Mouse (Mus musculus): ENCODE measurements around the gene Mical3. TPM values are rescaled to one million over a fixed set of nuclear protein-coding genes. Genes with fewer than 3 reads are reported as not detected.

The Mical3 gene
- polyA plus RNA-seq, 1 experiment from 2014 or later = 32.9 TPM

DNA sequence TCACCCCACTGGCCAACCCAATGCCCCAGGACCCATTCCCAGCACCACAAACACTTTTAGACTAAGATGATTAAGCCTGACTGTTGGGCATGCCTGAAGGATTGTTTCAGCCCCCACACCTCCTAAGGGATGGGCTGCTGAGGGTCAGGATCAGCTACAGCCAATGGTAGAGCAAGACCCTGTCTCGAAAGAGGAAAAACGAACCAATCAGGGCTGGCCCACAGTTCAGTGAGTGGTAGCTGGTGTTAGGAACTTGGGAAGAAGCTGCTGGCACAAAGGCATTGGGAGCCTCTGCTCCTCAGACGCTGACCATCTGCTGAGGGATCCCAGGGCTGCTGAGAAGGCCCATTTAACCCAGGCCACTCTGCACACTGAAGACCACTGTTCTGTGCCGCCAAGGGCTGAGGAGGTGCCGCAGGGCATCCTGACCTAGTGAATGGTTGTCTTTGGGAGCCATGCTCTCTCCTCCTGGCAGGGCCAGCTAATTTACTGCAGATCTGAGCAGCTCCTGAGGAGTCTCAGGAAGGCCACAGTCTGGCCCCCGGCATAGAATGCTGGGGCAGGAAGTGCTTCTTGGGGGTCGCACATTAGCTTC lies 36.7 kb upstream of the Mical3 start:
- no peak overlapping the region for H3K9ac ChIP-seq (ENCODE audit: low read depth, low read length)
- H3K4me1 ChIP-seq (ENCODE audit: control insufficient read depth, insufficient read depth, low read depth, low read length) = no peaks in the 10 kb centered on the region
- no peak for ATAC-seq
- WGBS = 79% methylated on average over 7 of the region's 7 CpGs
- H3K27ac ChIP-seq (ENCODE audit: low read depth, low read length) = no peak overlapping the region
- H3K27me3 ChIP-seq (replicated peaks; ENCODE audit: control insufficient read depth, insufficient read depth, low read length) = no peaks in the 10 kb centered on the region
- no peaks in the 10 kb centered on the region for H3K9me3 ChIP-seq (ENCODE audit: control insufficient read depth, low read length)
- no peak overlapping the region for H3K4me2 ChIP-seq (ENCODE audit: low read length)
- H3K4me3 ChIP-seq (ENCODE audit: low read length) = no peak overlapping the region
- no peaks in the 10 kb centered on the region for H3K36me3 ChIP-seq (ENCODE audit: control insufficient read depth, insufficient read depth, low read length)

DNA sequence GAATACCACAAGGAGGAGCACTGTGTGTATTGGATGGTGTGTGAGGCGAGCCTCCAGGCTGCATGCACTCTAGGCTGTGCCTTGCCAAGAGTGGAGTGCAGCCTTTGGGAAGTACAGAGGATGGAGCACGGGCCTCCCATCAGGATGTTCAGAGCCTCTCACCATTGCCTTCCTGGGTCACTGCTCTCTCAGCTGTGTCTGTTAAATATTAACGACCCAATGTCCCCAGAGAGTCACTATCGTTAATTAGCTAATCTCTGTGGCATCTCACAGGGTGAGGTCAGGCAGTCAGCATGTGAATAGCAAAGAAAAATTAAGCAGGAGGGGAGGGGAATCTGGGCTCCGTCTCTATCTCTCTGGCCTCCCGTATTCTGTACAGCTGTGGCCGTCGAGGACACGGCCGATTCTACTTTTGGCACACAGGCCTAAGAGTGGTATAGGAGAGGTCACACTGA lies 35.3 kb upstream of the Mical3 start:
- 16% methylated on average over 10 of the region's 10 CpGs for WGBS
- ATAC-seq = no peak; the same call in 1 of the 2 replicates
- Histone ChIP-seq H3K27me3 (replicated peaks; ENCODE audit: control insufficient read depth, insufficient read depth, low read length) (no peaks in the 10 kb centered on the region), H3K36me3 (ENCODE audit: control insufficient read depth, insufficient read depth, low read length) (no peaks in the 10 kb centered on the region), H3K4me1 (ENCODE audit: control insufficient read depth, insufficient read depth, low read depth, low read length) (no peaks in the 10 kb centered on the region), H3K9me3 (ENCODE audit: control insufficient read depth, low read length) (no peaks in the 10 kb centered on the region), H3K9ac (ENCODE audit: low read depth, low read length) (no peak overlapping the region), H3K27ac (ENCODE audit: low read depth, low read length) (no peak overlapping the region), H3K4me2 (ENCODE audit: low read length) (no peak overlapping the region), H3K4me3 (ENCODE audit: low read length) (no peak overlapping the region)

DNA sequence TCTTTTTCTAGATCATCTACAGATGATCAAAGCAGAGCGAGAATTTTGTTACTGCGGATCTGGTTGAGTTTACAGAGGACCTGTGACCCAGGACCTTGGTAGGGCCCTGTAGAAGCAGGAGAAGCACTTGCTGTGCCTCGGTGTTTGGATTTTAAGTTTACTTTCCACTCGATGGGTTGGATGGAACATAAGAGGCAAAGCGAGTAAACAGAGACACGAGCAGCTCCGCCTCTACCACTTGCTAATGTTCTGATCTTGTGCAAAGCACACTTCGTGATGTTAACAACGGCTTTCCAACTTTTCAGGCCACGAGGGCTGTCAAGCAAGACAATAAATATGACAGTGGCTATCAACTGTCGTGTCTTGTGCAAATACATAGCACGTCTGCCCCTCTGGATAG lies 31.8 kb upstream of the Mical3 start:
- no peak for ATAC-seq
- no peaks in the 10 kb centered on the region for H3K36me3 ChIP-seq (ENCODE audit: control insufficient read depth, insufficient read depth, low read length)
- no peaks in the 10 kb centered on the region for H3K4me1 ChIP-seq (ENCODE audit: control insufficient read depth, insufficient read depth, low read depth, low read length)
- H3K4me2 ChIP-seq (ENCODE audit: low read length) = no peak overlapping the region
- H3K4me3 ChIP-seq (ENCODE audit: low read length) = no peak overlapping the region
- H3K27ac ChIP-seq (ENCODE audit: low read depth, low read length) = no peak overlapping the region
- no peak overlapping the region for H3K9ac ChIP-seq (ENCODE audit: low read depth, low read length)
- WGBS = 92% methylated on average over 12 of the region's 12 CpGs
- no peaks in the 10 kb centered on the region for H3K9me3 ChIP-seq (ENCODE audit: control insufficient read depth, low read length)
- H3K27me3 ChIP-seq (replicated peaks; ENCODE audit: control insufficient read depth, insufficient read depth, low read length) = no peaks in the 10 kb centered on the region

- no peak for ATAC-seq
- no peak overlapping the region for H3K9ac ChIP-seq (ENCODE audit: low read depth, low read length)
- H3K27ac ChIP-seq (ENCODE audit: low read depth, low read length) = no peak overlapping the region
- H3K4me2 ChIP-seq (ENCODE audit: low read length) = no peak overlapping the region
- no peaks in the 10 kb centered on the region for H3K27me3 ChIP-seq (replicated peaks; ENCODE audit: control insufficient read depth, insufficient read depth, low read length)
- no peaks in the 10 kb centered on the region for H3K4me1 ChIP-seq (ENCODE audit: control insufficient read depth, insufficient read depth, low read depth, low read length)
- no peak overlapping the region for H3K4me3 ChIP-seq (ENCODE audit: low read length)
- WGBS = 82% methylated on average over 6 of the region's 6 CpGs
- H3K9me3 ChIP-seq (ENCODE audit: control insufficient read depth, low read length) = no peaks in the 10 kb centered on the region
- H3K36me3 ChIP-seq (ENCODE audit: control insufficient read depth, insufficient read depth, low read length) = no peaks in the 10 kb centered on the region
These were observed 29.3 kb upstream of the Mical3 start for GRCm38 (mm10) chr6:121160126-121160525.

DNA sequence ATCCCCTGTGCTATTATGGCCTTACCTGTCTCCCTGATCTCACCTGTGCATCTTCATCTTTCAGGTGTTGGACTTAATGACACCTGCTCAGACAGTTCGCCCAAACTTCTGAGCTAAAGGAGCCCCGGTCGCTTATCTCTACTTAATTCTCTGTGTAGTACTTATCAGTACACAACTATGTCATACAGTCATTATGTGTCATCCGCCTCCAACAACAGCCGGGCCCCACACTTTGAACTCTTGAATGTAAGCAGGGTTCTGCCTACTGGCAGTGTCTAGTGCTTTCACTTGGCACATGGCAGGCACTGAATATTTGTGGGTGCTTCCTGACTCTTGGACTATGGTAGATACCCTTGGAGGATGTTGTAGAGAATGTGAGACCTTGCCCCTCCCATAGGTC lies 28.8 kb upstream of the Mical3 start:
- Histone ChIP-seq H3K27me3 (replicated peaks; ENCODE audit: control insufficient read depth, insufficient read depth, low read length) (no peaks in the 10 kb centered on the region), H3K4me1 (ENCODE audit: control insufficient read depth, insufficient read depth, low read depth, low read length) (no peaks in the 10 kb centered on the region), H3K4me3 (ENCODE audit: low read length) (no peak overlapping the region), H3K27ac (ENCODE audit: low read depth, low read length) (no peak overlapping the region), H3K9ac (ENCODE audit: low read depth, low read length) (no peak overlapping the region), H3K4me2 (ENCODE audit: low read length) (no peak overlapping the region), H3K9me3 (ENCODE audit: control insufficient read depth, low read length) (no peaks in the 10 kb centered on the region), H3K36me3 (ENCODE audit: control insufficient read depth, insufficient read depth, low read length) (no peaks in the 10 kb centered on the region)
- WGBS = 92% methylated on average over 5 of the region's 5 CpGs
- no peak for ATAC-seq

GRCm38 (mm10) chr6:121156030-121156429 lies 25.2 kb upstream of the Mical3 start:
- no peak overlapping the region for H3K4me2 ChIP-seq (ENCODE audit: low read length)
- 73% methylated on average over 2 of the region's 2 CpGs for WGBS
- no peak overlapping the region for H3K9ac ChIP-seq (ENCODE audit: low read depth, low read length)
- no peaks in the 10 kb centered on the region for H3K4me1 ChIP-seq (ENCODE audit: control insufficient read depth, insufficient read depth, low read depth, low read length)
- no peaks in the 10 kb centered on the region for H3K9me3 ChIP-seq (ENCODE audit: control insufficient read depth, low read length)
- no peak overlapping the region for H3K27ac ChIP-seq (ENCODE audit: low read depth, low read length)
- H3K36me3 ChIP-seq (ENCODE audit: control insufficient read depth, insufficient read depth, low read length) = no peaks in the 10 kb centered on the region
- no peak overlapping the region for H3K4me3 ChIP-seq (ENCODE audit: low read length)
- no peaks in the 10 kb centered on the region for H3K27me3 ChIP-seq (replicated peaks; ENCODE audit: control insufficient read depth, insufficient read depth, low read length)
- no peak for ATAC-seq

DNA sequence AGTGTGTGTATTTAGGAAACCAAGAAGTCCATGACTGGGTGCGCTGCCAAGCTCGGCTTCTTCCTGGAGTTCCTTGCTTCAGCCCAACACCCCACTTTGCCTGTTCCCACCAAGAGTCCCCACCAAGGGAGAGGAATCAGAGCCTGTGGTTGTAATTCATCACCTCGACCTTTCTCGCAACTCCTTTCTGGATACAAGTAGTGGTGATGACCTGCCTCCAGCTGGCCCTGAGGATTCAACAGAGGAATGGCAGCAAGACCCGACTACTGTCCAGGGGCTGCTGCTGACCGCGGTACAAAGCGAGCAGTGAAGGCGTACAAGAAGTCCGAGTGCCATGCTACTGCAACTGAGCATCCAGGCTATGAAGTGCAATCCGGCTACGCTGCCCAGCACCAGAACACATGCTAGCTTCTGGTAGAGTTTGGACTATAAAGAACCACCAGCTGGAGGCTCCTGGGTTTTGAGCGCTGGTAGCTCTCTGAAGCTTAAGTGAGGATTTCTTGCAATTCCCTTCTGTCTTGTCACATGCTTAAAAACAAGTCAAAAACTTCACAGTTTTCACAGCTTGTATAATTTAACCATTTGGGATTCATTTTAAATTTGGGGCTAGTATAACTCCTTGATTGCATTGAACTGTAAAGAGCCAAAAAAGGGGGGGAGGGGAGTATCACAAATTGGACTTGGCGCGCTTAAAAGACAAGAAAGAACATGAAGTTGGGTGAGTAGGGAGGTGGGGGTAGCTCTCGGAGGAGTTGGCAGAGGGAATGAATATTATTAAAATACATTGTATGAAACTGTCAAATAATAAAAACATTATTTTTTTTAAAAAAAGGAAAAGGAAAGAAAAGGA lies 23.9 kb upstream of the Mical3 start:
- Histone ChIP-seq H3K27ac (ENCODE audit: low read depth, low read length) (no peak overlapping the region), H3K9me3 (ENCODE audit: control insufficient read depth, low read length) (no peaks in the 10 kb centered on the region), H3K27me3 (replicated peaks; ENCODE audit: control insufficient read depth, insufficient read depth, low read length) (no peaks in the 10 kb centered on the region), H3K4me2 (ENCODE audit: low read length) (no peak overlapping the region), H3K4me1 (ENCODE audit: control insufficient read depth, insufficient read depth, low read depth, low read length) (no peaks in the 10 kb centered on the region), H3K9ac (ENCODE audit: low read depth, low read length) (no peak overlapping the region), H3K36me3 (ENCODE audit: control insufficient read depth, insufficient read depth, low read length) (no peaks in the 10 kb centered on the region), H3K4me3 (ENCODE audit: low read length) (no peak overlapping the region)
- WGBS = 85% methylated on average over 16 of the region's 16 CpGs
- ATAC-seq = no peak

DNA sequence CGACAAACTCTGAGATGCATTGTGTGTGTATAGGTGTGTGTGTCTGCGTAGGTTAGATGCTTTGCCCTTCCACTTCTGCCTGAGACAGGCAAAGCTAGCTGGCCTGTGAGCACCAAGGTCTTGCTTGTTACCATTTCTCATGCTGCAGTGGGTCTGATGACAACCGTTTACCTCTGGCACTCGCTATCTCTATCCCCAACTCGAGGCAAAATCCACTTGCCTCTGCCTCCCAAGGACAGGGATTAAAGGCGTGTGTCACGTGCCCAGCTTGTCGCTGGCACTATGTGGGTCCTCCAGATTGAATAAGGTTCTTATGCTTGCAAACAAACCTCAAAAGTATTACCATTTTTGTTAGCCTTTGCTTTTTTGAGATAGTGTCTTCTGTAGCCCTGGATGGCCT lies 22.4 kb upstream of the Mical3 start:
- Histone ChIP-seq H3K4me1 (ENCODE audit: control insufficient read depth, insufficient read depth, low read depth, low read length) (no peaks in the 10 kb centered on the region), H3K9ac (ENCODE audit: low read depth, low read length) (no peak overlapping the region), H3K4me2 (ENCODE audit: low read length) (no peak overlapping the region), H3K27me3 (replicated peaks; ENCODE audit: control insufficient read depth, insufficient read depth, low read length) (no peaks in the 10 kb centered on the region), H3K4me3 (ENCODE audit: low read length) (no peak overlapping the region), H3K9me3 (ENCODE audit: control insufficient read depth, low read length) (no peaks in the 10 kb centered on the region), H3K27ac (ENCODE audit: low read depth, low read length) (no peak overlapping the region), H3K36me3 (ENCODE audit: control insufficient read depth, insufficient read depth, low read length) (no peaks in the 10 kb centered on the region)
- no peak for ATAC-seq
- WGBS = 92% methylated on average over 8 of the region's 8 CpGs

- Histone ChIP-seq H3K4me1 (ENCODE audit: control insufficient read depth, insufficient read depth, low read depth, low read length) (no peaks in the 10 kb centered on the region), H3K9me3 (ENCODE audit: control insufficient read depth, low read length) (no peaks in the 10 kb centered on the region), H3K9ac (ENCODE audit: low read depth, low read length) (no peak overlapping the region), H3K4me2 (ENCODE audit: low read length) (no peak overlapping the region), H3K27ac (ENCODE audit: low read depth, low read length) (no peak overlapping the region), H3K27me3 (replicated peaks; ENCODE audit: control insufficient read depth, insufficient read depth, low read length) (no peaks in the 10 kb centered on the region), H3K4me3 (ENCODE audit: low read length) (no peak overlapping the region), H3K36me3 (ENCODE audit: control insufficient read depth, insufficient read depth, low read length) (no peaks in the 10 kb centered on the region)
- ATAC-seq = peak; percentile 56; the same call in 1 of the 2 replicates
- 49% methylated on average over 6 of the region's 6 CpGs for WGBS
These were observed 20.9 kb upstream of the Mical3 start for GRCm38 (mm10) chr6:121151732-121152131.

Data from hindbrain, embryonic 16.5 days (tissue).